Mouse (Mus musculus): Measurements from ENCODE around the gene Enpp3.

- no peak for TF ChIP-seq CTCF (conservative IDR thresholded peaks at IDR 0.05; ENCODE audit: low read length)
- TF ChIP-seq NANOG (IDR thresholded peaks at IDR 0.05; ENCODE audit: borderline replicate concordance, low read length): no peak
These were observed 23.1 kb downstream of the Enpp3 start for GRCm38 (mm10) chr10:24819526-24819925.
